Mouse (Mus musculus): ENCODE measurements around the gene Zdhhc9. TPM values are rescaled to one million over a fixed set of nuclear protein-coding genes. Genes with fewer than 3 reads are reported as not detected.

Gene Zdhhc9
- total and polyA plus RNA-seq, 3 experiments, result 3.5 to 13.9 (median 4.5) TPM

- Histone ChIP-seq H3K36me3 (replicated peaks in 1 of 2; ENCODE audit: control insufficient read depth in 1 of 2, insufficient read depth in 1 of 2, low read length in 1 of 2) (peaks cover 2 to 19% of the 10 kb centered on the region in 2 experiments), H3K9ac (ENCODE audit: insufficient read depth, low read depth) (peak within 1 kb of the TSS; percentile 71), H3K79me2 (replicated peaks; ENCODE audit: control insufficient read depth, extremely low read depth, insufficient read depth, poor library complexity, severe bottlenecking) (peaks cover 10% of the 10 kb centered on the region; the same call in 1 of the 2 replicates), H3K27ac (ENCODE audit: insufficient read depth, low read depth) (peak within 1 kb of the TSS; percentile 49), H3K4me1 (ENCODE audit: control insufficient read depth in 1 of 2, insufficient read depth in 2 of 2) (no peaks in the 10 kb centered on the region), H3K27me3 (replicated peaks) (no peaks in the 10 kb centered on the region), H3K4me3 (replicated peaks in 1 of 3; ENCODE audit: low read depth in 2 of 3, low read length in 2 of 3, poor library complexity in 1 of 3) (peak within 1 kb of the TSS; percentile 61 to 90 (median 74)), H3K4me2 (ENCODE audit: insufficient read depth, low read depth, poor library complexity, severe bottlenecking) (peak within 1 kb of the TSS; percentile 70), H3K9me3 (replicated peaks; ENCODE audit: low read length) (no peaks in the 10 kb centered on the region)
- TF ChIP-seq MYC (IDR thresholded peaks at IDR 0.05; ENCODE audit: low read depth, low read length) (peak; percentile 75; the same call in 1 of the 2 replicates), HCFC1 (IDR thresholded peaks at IDR 0.05; ENCODE audit: low read depth, low read length) (peak; percentile 85), ZC3H11A (IDR thresholded peaks at IDR 0.05; ENCODE audit: low read depth, low read length) (no peak), ZKSCAN1 (IDR thresholded peaks at IDR 0.05; ENCODE audit: borderline replicate concordance, low read depth, low read length) (no peak), IRF4 (IDR thresholded peaks at IDR 0.05; ENCODE audit: low read depth, low read length) (0 out of 2 replicates have a peak, but pooled peaks have one; percentile 8), CHD2 (IDR thresholded peaks at IDR 0.05; ENCODE audit: low read length) (0 out of 2 replicates have a peak, but pooled peaks have one; percentile 55), SMC3 (IDR thresholded peaks at IDR 0.05; ENCODE audit: low read depth, low read length) (no peak), ELF1 (IDR thresholded peaks at IDR 0.05; ENCODE audit: low read depth, low read length) (peak; percentile 82), TCF12 (IDR thresholded peaks at IDR 0.05; ENCODE audit: low read depth, low read length) (peak; percentile 44; the same call in 1 of the 2 replicates), KAT2A (IDR thresholded peaks at IDR 0.05; ENCODE audit: insufficient replicate concordance, low read length) (peak; percentile 79; the same call in 1 of the 2 replicates), MAX (IDR thresholded peaks at IDR 0.05; ENCODE audit: low read length) (peak; percentile 59), MXI1 (IDR thresholded peaks at IDR 0.05; ENCODE audit: low read depth, low read length) (peak; percentile 91), ZMIZ1 (IDR thresholded peaks at IDR 0.05; ENCODE audit: low read depth, low read length) (peak; percentile 67), BHLHE40 (IDR thresholded peaks at IDR 0.05; ENCODE audit: low read depth, low read length) (peak; percentile 66), E2F4 (IDR thresholded peaks at IDR 0.05; ENCODE audit: insufficient replicate concordance, low read depth, low read length) (no peak), TBP (conservative IDR thresholded peaks at IDR 0.05; ENCODE audit: low read depth, low read length) (peak; percentile 71; the same call in 1 of the 2 replicates), POLR2A (IDR thresholded peaks at IDR 0.05; ENCODE audit: low read depth, low read length) (peak; percentile 87), NELFE (IDR thresholded peaks at IDR 0.05; ENCODE audit: low read depth, low read length) (0 out of 2 replicates have a peak, but pooled peaks have one; percentile 56)
- dilution Hi-C loops (cut with MboI; ENCODE audit: extremely low pct_ligation_motif_present, extremely low pct_unique_long_range_greater_than_20kb, low sequenced_read_pairs) (no loop called here), in situ Hi-C loops (cut with MboI; ENCODE audit: low pct_ligation_motif_present, low pct_unique_long_range_greater_than_20kb, low sequenced_read_pairs) (loop anchor here (10.0 kb wide), 1 partner anchor 262 kb away; no protein-coding TSS in a partner anchor)
- peak; percentile 92 for DNase-seq (ENCODE audit: extremely low read depth)
These were observed 47.9 kb upstream of the Zdhhc9 start, which contains the start of gene Utp14a for GRCm38 (mm10) chrX:48256468-48257007. Gene Utp14a, plus strand, starts transcription at chrX:48256862.

GRCm38 (mm10) chrX:48255830-48256428, 47.3 kb upstream of the Zdhhc9 start:
- Histone ChIP-seq H3K36me3 (replicated peaks in 1 of 2; ENCODE audit: control insufficient read depth in 1 of 2, insufficient read depth in 1 of 2, low read length in 1 of 2) (peaks cover 0 to 14% of the 10 kb centered on the region in 2 experiments), H3K9me3 (replicated peaks; ENCODE audit: low read length) (no peaks in the 10 kb centered on the region), H3K79me2 (replicated peaks; ENCODE audit: control insufficient read depth, extremely low read depth, insufficient read depth, poor library complexity, severe bottlenecking) (peaks cover 10% of the 10 kb centered on the region; the same call in 1 of the 2 replicates), H3K27me3 (replicated peaks) (no peaks in the 10 kb centered on the region), H3K4me1 (ENCODE audit: control insufficient read depth in 1 of 2, insufficient read depth in 2 of 2) (no peaks in the 10 kb centered on the region), H3K27ac (ENCODE audit: insufficient read depth, low read depth) (peak overlapping the region; percentile 49), H3K9ac (ENCODE audit: insufficient read depth, low read depth) (peak overlapping the region; percentile 67), H3K4me2 (ENCODE audit: insufficient read depth, low read depth, poor library complexity, severe bottlenecking) (peak overlapping the region; percentile 39; the same call in 1 of the 2 replicates), H3K4me3 (replicated peaks in 1 of 3; ENCODE audit: low read depth in 2 of 3, low read length in 2 of 3, poor library complexity in 1 of 3) (peak overlapping the region; percentile 61 to 69 (median 63))
- TF ChIP-seq USF1 (IDR thresholded peaks at IDR 0.05; ENCODE audit: low read depth, low read length) (no peak), MAX (IDR thresholded peaks at IDR 0.05; ENCODE audit: low read length) (0 out of 2 replicates have a peak, but pooled peaks have one; percentile 31), MXI1 (IDR thresholded peaks at IDR 0.05; ENCODE audit: low read depth, low read length) (peak; percentile 37; the same call in 1 of the 2 replicates), JUN (IDR thresholded peaks at IDR 0.05; ENCODE audit: insufficient read depth, low read depth, low read length) (no peak), NRF1 (IDR thresholded peaks at IDR 0.05; ENCODE audit: low read depth, low read length) (peak; percentile 53), ZNF384 (IDR thresholded peaks at IDR 0.05; ENCODE audit: low read depth, low read length) (peak; percentile 69), BHLHE40 (IDR thresholded peaks at IDR 0.05; ENCODE audit: low read depth, low read length) (peak; percentile 55; the same call in 1 of the 2 replicates), ZKSCAN1 (IDR thresholded peaks at IDR 0.05; ENCODE audit: borderline replicate concordance, low read depth, low read length) (0 out of 2 replicates have a peak, but pooled peaks have one; percentile 4)
- dilution Hi-C loops (cut with MboI; ENCODE audit: extremely low pct_ligation_motif_present, extremely low pct_unique_long_range_greater_than_20kb, low sequenced_read_pairs) (no loop called here), in situ Hi-C loops (cut with MboI; ENCODE audit: low pct_ligation_motif_present, low pct_unique_long_range_greater_than_20kb, low sequenced_read_pairs) (loop anchor here (10.0 kb wide), 1 partner anchor 261 kb away; no protein-coding TSS in a partner anchor)
- peak; percentile 18 for DNase-seq (ENCODE audit: extremely low read depth)

Data from CH12.LX (cell line).